Mouse (Mus musculus) CH12.LX (cell line): ENCODE measurements around the gene Tmem216. TPM values are rescaled to one million over a fixed set of nuclear protein-coding genes. Genes with fewer than 3 reads are reported as not detected.

Experiments used
- DNase-seq: peaks from one replicate; pipeline ENCODE4 v3.0.0-alpha.2; 2013; ENCODE audit errors: extremely low read depth
- H3K27ac ChIP-seq: 2 replicates; pipeline ENCODE4 v1.5.1; 2012; ENCODE audit warnings: low read depth, mild to moderate bottlenecking, control low read depth, moderate library complexity; ENCODE audit not compliant: insufficient read depth
- H3K27me3 ChIP-seq: replicated peaks from 2 replicates; pipeline ENCODE3; 2012; ENCODE audit warnings: inconsistent platforms
- H3K36me3 ChIP-seq, 2 experiments: replicated peaks in 1 of 2; 2 replicates each; pipeline versions ENCODE3 to v1.6.1; 2012; ENCODE audit warnings: inconsistent platforms in 1 of 2, low read length in 1 of 2, mild to moderate bottlenecking in 1 of 2, mixed read lengths in 1 of 2, moderate library complexity in 1 of 2; ENCODE audit not compliant: control insufficient read depth in 1 of 2, insufficient read depth in 1 of 2
- H3K4me1 ChIP-seq, 2 experiments: 2 replicates each; pipeline ENCODE4 v1.6.1; 2012; ENCODE audit warnings: inconsistent platforms in 1 of 2, moderate library complexity in 1 of 2; ENCODE audit not compliant: insufficient read depth in 2 of 2, control insufficient read depth in 1 of 2
- H3K4me2 ChIP-seq: 2 replicates; pipeline ENCODE4 v1.6.1; 2012; ENCODE audit warnings: low read depth, mild to moderate bottlenecking, control low read depth; ENCODE audit not compliant: poor library complexity, insufficient read depth, severe bottlenecking
- H3K4me3 ChIP-seq, 3 experiments: fragments of 150-350 bp in 1 of 3; sonication (generic) in 1 of 3; replicated peaks in 1 of 3; 2 replicates each; pipeline versions ENCODE3 to v1.5.1; 2011 to 2012; ENCODE audit warnings: low read depth in 2 of 3, low read length in 2 of 3, mild to moderate bottlenecking in 2 of 3, moderate library complexity in 2 of 3, control low read depth in 1 of 3, improper control_type of control experiment in 1 of 3, inconsistent platforms in 1 of 3, mixed read lengths in 1 of 3; ENCODE audit not compliant: poor library complexity in 1 of 3
- H3K79me2 ChIP-seq: replicated peaks from 2 replicates; pipeline ENCODE4 v1.6.1; 2012; ENCODE audit warnings: mild to moderate bottlenecking, moderate library complexity; ENCODE audit not compliant: control insufficient read depth, poor library complexity, insufficient read depth, severe bottlenecking; ENCODE audit errors: extremely low read depth
- H3K9ac ChIP-seq: 2 replicates; pipeline ENCODE4 v1.6.1; 2012; ENCODE audit warnings: low read depth, mild to moderate bottlenecking, control low read depth, moderate library complexity; ENCODE audit not compliant: insufficient read depth
- H3K9me3 ChIP-seq: replicated peaks from 2 replicates; pipeline ENCODE3; 2012; ENCODE audit warnings: low read length, inconsistent platforms, mixed read lengths
- CHD2 ChIP-seq: IDR thresholded peaks from 2 replicates; pipeline ENCODE4 v1.6.1; 2011; ENCODE audit warnings: low read length, improper control_type of control experiment
- CTCF ChIP-seq, 2 experiments: IDR thresholded peaks in 1 of 2; conservative IDR thresholded peaks in 1 of 2; 2 replicates each; pipeline ENCODE4 v1.5.1; 2011 to 2012; ENCODE audit warnings: low read depth in 2 of 2, low read length in 2 of 2, improper control_type of control experiment in 1 of 2, inconsistent platforms in 1 of 2, mild to moderate bottlenecking in 1 of 2, moderate library complexity in 1 of 2
- E2F4 ChIP-seq: IDR thresholded peaks from 2 replicates; pipeline ENCODE4 v1.6.1; 2011; ENCODE audit warnings: low read depth, low read length, improper control_type of control experiment; ENCODE audit not compliant: insufficient replicate concordance
- ELF1 ChIP-seq: IDR thresholded peaks from 2 replicates; pipeline ENCODE4 v1.6.1; 2014; ENCODE audit warnings: low read depth, mild to moderate bottlenecking, inconsistent platforms, low read length, improper control_type of control experiment
- EP300 ChIP-seq: IDR thresholded peaks from 2 replicates; pipeline ENCODE4 v1.6.1; 2011; ENCODE audit warnings: low read length, improper control_type of control experiment
- ETS1 ChIP-seq: conservative IDR thresholded peaks from 2 replicates; pipeline ENCODE4 v1.6.1; 2012; ENCODE audit warnings: low read depth, mild to moderate bottlenecking, inconsistent platforms, low read length, improper control_type of control experiment, moderate library complexity
- IRF4 ChIP-seq: IDR thresholded peaks from 2 replicates; pipeline ENCODE4 v1.6.1; 2014; ENCODE audit warnings: low read depth, mild to moderate bottlenecking, inconsistent platforms, low read length, improper control_type of control experiment
- JUN ChIP-seq: IDR thresholded peaks from 2 replicates; pipeline ENCODE4 v1.6.1; 2011; ENCODE audit warnings: low read depth, mild to moderate bottlenecking, low read length, improper control_type of control experiment, moderate library complexity; ENCODE audit not compliant: insufficient read depth
- KAT2A ChIP-seq: IDR thresholded peaks from 2 replicates; pipeline ENCODE4 v1.6.1; 2012; ENCODE audit warnings: low read length, improper control_type of control experiment, inconsistent platforms; ENCODE audit not compliant: insufficient replicate concordance
- MAFK ChIP-seq: IDR thresholded peaks from 2 replicates; pipeline ENCODE4 v1.6.1; 2011; ENCODE audit warnings: low read length, improper control_type of control experiment; ENCODE audit not compliant: insufficient replicate concordance
- MAX ChIP-seq: IDR thresholded peaks from 2 replicates; pipeline ENCODE4 v1.6.1; 2011; ENCODE audit warnings: low read length, improper control_type of control experiment
- MAZ ChIP-seq: IDR thresholded peaks from 2 replicates; pipeline ENCODE4 v1.6.1; 2012; ENCODE audit warnings: low read depth, mild to moderate bottlenecking, inconsistent platforms, low read length, improper control_type of control experiment, moderate library complexity
- MEF2A ChIP-seq: IDR thresholded peaks from 2 replicates; pipeline ENCODE4 v1.6.1; 2014; ENCODE audit warnings: low read depth, mild to moderate bottlenecking, inconsistent platforms, low read length, improper control_type of control experiment, borderline replicate concordance
- MYC ChIP-seq: IDR thresholded peaks from 2 replicates; pipeline ENCODE4 v1.6.1; 2011; ENCODE audit warnings: low read depth, mild to moderate bottlenecking, improper control_type of control experiment, low read length
- NELFE ChIP-seq: IDR thresholded peaks from 2 replicates; pipeline ENCODE4 v1.6.1; 2011; ENCODE audit warnings: low read depth, low read length, improper control_type of control experiment
- NRF1 ChIP-seq: IDR thresholded peaks from 2 replicates; pipeline ENCODE4 v1.6.1; 2014; ENCODE audit warnings: low read depth, mild to moderate bottlenecking, inconsistent platforms, low read length, improper control_type of control experiment, moderate library complexity
- PAX5 ChIP-seq: IDR thresholded peaks from 2 replicates; pipeline ENCODE4 v1.6.1; 2012; ENCODE audit warnings: low read length, inconsistent platforms, mixed read lengths
- POLR2AphosphoS2 ChIP-seq: IDR thresholded peaks from 2 replicates; pipeline ENCODE4 v1.6.1; 2011; ENCODE audit warnings: low read depth, low read length, improper control_type of control experiment
- RAD21 ChIP-seq: IDR thresholded peaks from 2 replicates; pipeline ENCODE4 v1.6.1; 2011; ENCODE audit warnings: low read depth, mild to moderate bottlenecking, low read length, improper control_type of control experiment, moderate library complexity
- RCOR1 ChIP-seq: conservative IDR thresholded peaks from 2 replicates; pipeline ENCODE4 v1.6.1; 2012; ENCODE audit warnings: low read depth, mild to moderate bottlenecking, inconsistent platforms, low read length, improper control_type of control experiment
- SMC3 ChIP-seq: IDR thresholded peaks from 2 replicates; pipeline ENCODE4 v1.6.1; 2011; ENCODE audit warnings: low read depth, low read length, improper control_type of control experiment
- TBP ChIP-seq: conservative IDR thresholded peaks from 2 replicates; pipeline ENCODE4 v1.6.1; 2011; ENCODE audit warnings: low read depth, low read length, improper control_type of control experiment
- TCF12 ChIP-seq: IDR thresholded peaks from 2 replicates; pipeline ENCODE4 v1.6.1; 2014; ENCODE audit warnings: low read depth, mild to moderate bottlenecking, inconsistent platforms, low read length, improper control_type of control experiment
- USF1 ChIP-seq: IDR thresholded peaks from 2 replicates; pipeline ENCODE4 v1.6.1; 2014; ENCODE audit warnings: low read depth, mild to moderate bottlenecking, inconsistent platforms, low read length, improper control_type of control experiment
- ZC3H11A ChIP-seq: IDR thresholded peaks from 2 replicates; pipeline ENCODE4 v1.6.1; 2012; ENCODE audit warnings: low read depth, mild to moderate bottlenecking, inconsistent platforms, low read length, improper control_type of control experiment
- ZKSCAN1 ChIP-seq: IDR thresholded peaks from 2 replicates; pipeline ENCODE4 v1.6.1; 2012; ENCODE audit warnings: low read depth, inconsistent platforms, low read length, improper control_type of control experiment, borderline replicate concordance
- dilution Hi-C: fragments of 300-500 bp; cut with MboI; formaldehyde crosslinking; loops from 2 replicates; pipeline ENCODE4 v1.14.3; 2020; ENCODE audit warnings: low sequenced_read_pairs; ENCODE audit not compliant: extremely low pct_unique_long_range_greater_than_20kb, extremely low pct_ligation_motif_present
- in situ Hi-C: fragments of 300-500 bp; cut with MboI; formaldehyde crosslinking; loops from 3 replicates; pipeline ENCODE4 v1.14.3; 2019; ENCODE audit warnings: low sequenced_read_pairs, low pct_ligation_motif_present, low pct_unique_long_range_greater_than_20kb, mixed read lengths
- polyA plus RNA-seq: library from polyadenylated mRNA; unstranded; fragments of >175 nt; gene quantifications from 2 replicates; pipeline ENCODE4 v1.2.1, GENCODE M21; 2012; ENCODE audit warnings: low read depth; ENCODE audit not compliant: insufficient read length
- total RNA-seq, 2 experiments: library from RNA; depleted of rRNA; stranded (reverse); fragments of 300-350 nt in 1 of 2; fragments of >200 nt in 1 of 2; gene quantifications; 2 replicates each; pipeline ENCODE4 v1.2.3; 2012 to 2014

Tmem216 gene
- total and polyA plus RNA-seq, 3 experiments = 19.9 to 25.7 (median 24.0) TPM

- H3K9ac ChIP-seq = peak overlapping the region; percentile 72; the same call in 1 of the 2 replicates
- no peaks in the 10 kb centered on the region for H3K27me3 ChIP-seq
- H3K4me3 ChIP-seq = peak overlapping the region in 2 of 3 experiments; percentile 94 to 96
- dilution Hi-C loops = no loop called here
- H3K4me1 ChIP-seq = peaks cover 9 to 70% of the 10 kb centered on the region in 2 experiments
- H3K36me3 ChIP-seq = peaks cover 5 to 18% of the 10 kb centered on the region in 2 experiments
- peak overlapping the region; percentile 27 for H3K4me2 ChIP-seq
- peaks cover 53% of the 10 kb centered on the region for H3K79me2 ChIP-seq
- no peak overlapping the region for H3K27ac ChIP-seq
- DNase-seq = no peak
- in situ Hi-C loops = no loop called here
- TF ChIP-seq CTCF (conservative IDR thresholded peaks at IDR 0.05 in 1 of 2, IDR thresholded peaks at IDR 0.05 in 1 of 2; ENCODE audit: low read depth in 2 of 2, low read length in 2 of 2) (no peak), CHD2 (no peak), SMC3 (no peak), ETS1 (no peak), KAT2A (no peak), ELF1 (no peak), E2F4 (no peak), TBP (no peak), NELFE (no peak), ZC3H11A (no peak), MEF2A (no peak), MAZ (no peak)
- H3K9me3 ChIP-seq = no peaks in the 10 kb centered on the region
Measured at GRCm38 (mm10) chr19:10523483-10524080, 32.5 kb downstream of the Tmem216 start.

GRCm38 (mm10) chr19:10521926-10522325 is 34.1 kb downstream of the Tmem216 start:
- dilution Hi-C loops = no loop called here
- H3K4me1 ChIP-seq = peaks cover 7 to 71% of the 10 kb centered on the region in 2 experiments

More at GRCm38 (mm10) chr19:10521926-10522325, 34.1 kb downstream of the Tmem216 start:
- no peak for TF ChIP-seq MAFK
- TF ChIP-seq MYC = no peak
- TF ChIP-seq ELF1 = no peak
- TF ChIP-seq ETS1 = no peak
- no peak for TF ChIP-seq JUN
- no peak for TF ChIP-seq TBP
- no peak for TF ChIP-seq IRF4
- TF ChIP-seq PAX5 = no peak
- no peak for TF ChIP-seq RCOR1
- TF ChIP-seq MEF2A = no peak
- no peak for TF ChIP-seq MAZ
- no peak for TF ChIP-seq NRF1
- no peak for TF ChIP-seq MAX
- TF ChIP-seq TCF12 = no peak
- no peak for TF ChIP-seq EP300
- TF ChIP-seq E2F4 = no peak
- no peak for TF ChIP-seq ZKSCAN1
- no peak for TF ChIP-seq RAD21
- TF ChIP-seq POLR2AphosphoS2 = no peak
- TF ChIP-seq USF1 = no peak
- DNase-seq = peak; percentile 51
- in situ Hi-C loops = no loop called here
- no peaks in the 10 kb centered on the region for H3K27me3 ChIP-seq
- H3K79me2 ChIP-seq = peaks cover 47% of the 10 kb centered on the region
- no peak overlapping the region for H3K4me3 ChIP-seq
- H3K9me3 ChIP-seq = no peaks in the 10 kb centered on the region
- no peak overlapping the region for H3K9ac ChIP-seq
- H3K4me2 ChIP-seq = no peak overlapping the region
- H3K27ac ChIP-seq = no peak overlapping the region
- H3K36me3 ChIP-seq = peaks cover 9 to 20% of the 10 kb centered on the region in 2 experiments
